Mouse (Mus musculus) layer of hippocampus, postnatal 14 days (tissue): ENCODE data around the gene Col4a2. TPM values are rescaled to one million over a fixed set of nuclear protein-coding genes. Genes with fewer than 3 reads are reported as not detected.
"Not testable (repeated sequence)": the region's sequence is repeated elsewhere in the genome, so short reads cannot be mapped to it uniquely, and the experiment has no call there.

Source experiments
- DNase-seq, 2 experiments: peaks; one replicate each; pipeline ENCODE4 v3.0.0; 2021 to 2022; ENCODE audit warnings: low spot score in 2 of 2, mixed read lengths in 1 of 2
- total RNA-seq, 2 experiments: library from RNA; stranded (reverse); gene quantifications; 2 replicates each; pipeline ENCODE4 v1.2.3; 2021

Gene Col4a2
- total RNA-seq, 2 experiments from 2014 or later: 78.5 to 78.8 TPM

DNA sequence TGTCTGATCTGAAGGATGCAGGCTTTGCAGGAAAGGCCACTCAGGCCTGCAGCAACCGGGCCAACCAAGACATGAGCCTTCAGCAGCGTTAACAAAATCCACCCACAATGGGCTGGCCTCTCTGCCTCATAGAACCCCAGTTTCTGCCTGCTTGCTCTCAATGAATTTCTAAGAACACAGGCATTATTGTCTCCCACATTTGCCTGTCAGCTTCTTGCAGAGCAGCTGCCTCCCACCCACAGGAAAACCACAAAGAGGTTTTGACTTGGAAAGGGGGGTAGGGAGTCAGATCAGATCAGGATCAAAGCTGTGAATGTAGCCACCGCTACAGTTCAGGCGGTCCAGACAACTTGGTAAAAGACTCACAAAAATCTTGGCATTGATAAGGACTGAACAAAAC is 140.4 kb downstream of the Col4a2 start:
- no peak for DNase-seq

DNA sequence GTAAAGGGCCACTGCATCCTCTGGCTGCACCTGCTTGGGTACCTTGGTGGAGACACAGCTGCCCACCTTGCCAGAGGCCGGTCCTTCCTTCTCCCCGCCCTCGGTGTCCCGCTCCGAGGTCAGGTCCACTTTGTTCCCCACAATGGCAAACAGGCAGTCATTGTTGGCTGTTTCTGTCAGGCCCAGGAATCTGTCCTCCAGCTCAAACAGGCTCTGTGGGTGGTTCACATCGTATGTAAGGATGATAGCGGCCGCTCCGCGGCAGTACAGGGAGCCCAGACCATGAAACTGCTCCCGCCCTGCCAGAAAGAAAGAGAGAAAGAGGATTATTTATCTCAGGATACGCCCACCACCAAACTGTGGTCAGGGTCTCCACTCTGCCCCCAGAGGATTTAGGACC is 141.6 kb downstream of the Col4a2 start:
- no peak for DNase-seq

DNA sequence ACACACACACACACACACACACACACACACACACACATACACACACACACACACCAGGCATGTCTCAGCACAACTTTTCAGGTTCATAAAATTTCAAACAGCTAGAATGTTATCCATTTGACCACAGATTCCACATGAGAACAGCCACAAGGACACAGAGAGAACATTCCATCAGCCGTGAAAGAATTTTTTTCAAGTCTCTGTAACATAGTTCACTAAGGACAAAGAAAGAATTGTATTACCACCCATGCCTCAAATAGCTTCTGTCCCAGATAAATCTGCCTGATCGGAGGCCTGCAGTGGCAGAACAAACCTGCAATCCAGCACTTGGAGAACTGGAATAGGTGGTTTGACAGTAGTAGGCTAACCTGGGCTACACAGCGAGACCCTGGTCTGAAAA is 144.7 kb downstream of the Col4a2 start:
- no peak for DNase-seq

DNA sequence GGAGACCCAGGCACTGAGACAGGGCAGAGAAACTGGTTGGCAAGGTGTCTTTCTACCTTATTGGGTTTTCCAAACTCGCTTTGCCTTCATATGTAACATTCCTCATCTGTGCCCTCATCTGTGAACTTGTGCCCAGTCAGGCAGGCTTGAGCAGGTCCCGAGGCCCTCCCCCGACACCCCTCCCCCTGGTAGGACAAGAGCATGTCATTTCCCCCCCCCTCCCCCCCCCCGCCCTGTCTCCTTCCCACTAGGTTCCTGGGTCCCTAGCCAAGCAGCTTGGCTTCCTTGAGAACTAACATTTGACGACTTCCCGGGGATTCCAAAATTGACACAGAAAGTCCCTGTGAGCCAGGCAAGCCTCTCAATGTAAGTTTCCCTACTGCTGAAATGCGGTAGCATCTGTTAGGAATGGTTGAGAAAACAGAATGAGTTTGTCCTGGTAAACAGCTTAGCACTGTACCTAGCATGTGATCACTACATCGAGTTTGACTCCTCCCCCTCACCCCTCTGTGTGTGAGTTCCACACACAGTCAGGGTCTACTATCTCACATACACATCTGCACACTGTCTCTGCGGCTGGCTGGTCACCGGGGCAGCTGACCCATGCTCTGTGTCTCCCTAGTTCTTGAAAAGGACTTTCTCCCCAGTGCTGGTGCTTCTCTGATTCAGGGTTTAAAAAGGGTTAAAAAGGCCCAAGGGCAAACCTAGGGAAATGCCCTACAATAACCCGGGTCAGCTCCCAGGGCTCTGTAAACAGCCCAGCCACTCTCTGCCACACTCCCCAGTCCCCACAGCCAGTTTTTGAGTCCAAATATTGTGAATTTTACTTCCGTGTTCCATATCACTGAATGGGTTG is 145.6 kb downstream of the Col4a2 start:
- no peak for DNase-seq

DNA sequence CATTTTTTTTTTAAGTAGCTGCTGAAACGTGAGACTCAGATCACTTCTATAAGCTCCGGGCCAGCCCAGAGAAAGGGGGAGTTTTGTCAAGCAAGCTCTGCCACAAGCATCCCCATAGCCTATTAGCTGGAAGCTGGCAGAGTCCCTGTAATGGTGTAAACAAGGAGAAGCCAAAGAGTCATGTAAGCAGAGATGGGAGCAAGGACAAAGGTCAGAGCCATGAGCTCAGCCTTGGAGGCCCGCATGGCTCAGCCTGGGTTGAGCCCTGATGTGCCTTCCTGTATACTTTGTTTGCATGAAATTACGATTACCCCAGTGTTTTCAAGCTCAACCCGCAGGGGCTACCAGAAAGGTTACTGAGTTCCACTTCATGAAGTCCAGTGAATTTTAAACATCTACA is 146.4 kb downstream of the Col4a2 start:
- DNase-seq: no peak

DNA sequence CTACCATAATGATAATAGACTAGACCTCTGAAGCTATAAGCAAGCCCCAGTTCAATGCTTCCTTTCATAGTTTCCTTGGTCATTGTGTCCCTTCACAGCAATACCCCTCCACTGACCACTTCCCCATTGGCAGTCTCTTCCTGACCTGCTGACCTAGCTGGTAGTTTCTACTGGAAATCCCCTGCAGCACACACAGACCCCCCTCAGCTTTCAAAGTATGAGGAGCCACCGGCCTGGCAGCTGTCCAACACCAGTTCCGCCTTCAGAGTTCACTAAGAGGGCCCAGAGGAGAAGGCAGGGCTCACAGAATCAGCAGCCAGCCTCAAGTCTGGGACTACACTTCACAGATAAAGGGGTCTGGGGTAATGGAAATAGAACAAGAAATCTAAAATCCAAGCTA is 148.3 kb downstream of the Col4a2 start:
- peak in 1 of 2 experiments; percentile 51 for DNase-seq

DNA sequence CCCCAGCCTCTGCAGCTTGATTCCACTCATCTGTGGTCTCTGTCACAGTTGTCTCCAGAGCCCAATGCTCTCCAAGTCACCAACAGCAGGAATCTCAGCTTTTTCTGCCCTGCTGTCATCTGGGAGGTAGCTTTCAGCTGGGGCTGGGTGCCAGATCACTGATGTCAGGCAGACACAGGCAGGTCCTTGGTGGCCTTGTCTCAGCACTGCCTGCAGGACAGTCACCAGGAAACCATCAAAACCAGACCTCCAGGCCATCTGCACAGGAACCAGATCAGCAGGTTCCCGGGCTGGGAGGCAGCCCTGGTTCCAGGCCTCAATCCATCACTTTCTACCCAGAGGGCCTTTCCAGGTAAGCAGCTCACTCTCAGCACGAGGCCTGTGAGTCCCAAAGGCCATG is 149.2 kb downstream of the Col4a2 start:
- no peak for DNase-seq

DNA sequence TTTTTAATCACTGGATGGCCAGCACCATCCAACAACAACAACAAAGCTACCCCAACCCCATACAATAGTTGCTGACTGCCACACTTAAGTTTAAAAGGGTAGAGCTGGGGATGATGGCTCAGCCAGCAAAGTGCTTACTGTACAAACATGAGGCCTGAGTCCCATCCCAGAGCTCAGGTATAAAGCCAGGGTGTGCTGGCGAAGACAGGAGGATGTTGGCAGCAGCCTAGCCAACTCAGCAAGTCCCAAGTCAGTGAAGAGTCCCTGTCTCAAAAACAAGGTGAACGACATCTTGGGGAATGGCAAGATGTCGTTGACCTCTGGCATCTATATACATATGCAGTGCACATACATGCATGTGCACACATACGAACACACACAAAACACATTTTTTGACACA is 150.0 kb downstream of the Col4a2 start:
- no peak for DNase-seq

DNA sequence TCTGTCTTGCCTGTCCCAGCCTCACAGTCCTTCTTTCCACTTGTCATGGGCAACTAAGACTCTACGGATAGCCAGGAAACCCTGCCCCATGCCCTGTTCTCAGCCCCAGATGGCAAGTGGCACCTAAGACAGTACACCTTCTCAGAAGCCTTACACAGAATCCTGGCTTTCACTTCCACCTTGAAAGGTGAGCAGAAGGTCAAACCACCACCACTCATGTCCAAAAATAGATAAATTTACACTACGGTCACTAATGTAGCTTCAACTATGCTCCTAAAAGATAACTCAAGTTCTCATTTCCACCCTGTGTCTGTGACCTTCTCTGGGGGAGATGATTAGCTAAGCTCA is 150.9 kb downstream of the Col4a2 start:
- no peak for DNase-seq

DNA sequence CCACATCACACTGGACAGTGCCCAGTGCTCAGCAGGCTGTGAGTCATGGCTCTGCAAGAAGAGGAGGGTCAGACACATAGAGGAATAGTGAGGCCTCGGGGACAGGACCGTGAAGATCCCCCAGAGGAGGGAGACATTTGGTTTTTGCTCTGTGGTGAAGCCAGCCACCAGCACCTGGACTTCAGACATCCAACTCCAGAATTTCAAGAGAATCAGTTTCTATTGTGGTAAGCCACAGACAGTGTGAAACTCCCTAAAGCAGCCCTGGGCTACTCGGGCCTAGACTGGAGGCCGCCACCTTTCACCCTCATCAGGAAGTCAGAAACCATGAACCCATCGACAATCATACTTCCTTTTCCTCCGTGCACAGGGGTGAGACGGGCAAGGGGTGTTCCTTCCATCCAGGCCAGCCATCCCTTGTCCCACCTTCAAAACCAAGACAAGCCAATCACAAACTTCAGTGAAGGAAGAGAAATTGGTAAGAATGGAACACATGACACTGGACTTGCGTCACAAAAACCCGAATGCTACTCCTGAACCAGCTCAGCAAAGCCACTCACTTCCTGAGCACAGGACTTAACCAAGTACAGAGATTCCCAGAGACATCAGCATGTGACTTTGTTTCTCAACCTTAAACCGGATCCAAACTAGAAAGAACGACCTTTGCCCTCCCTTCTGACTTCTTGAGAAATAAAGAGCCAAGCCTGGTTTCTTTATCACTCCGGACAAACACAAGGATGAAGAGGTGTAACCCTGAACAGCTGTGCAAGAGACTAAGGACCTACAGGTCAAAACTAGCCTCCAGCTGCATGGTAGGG is 151.5 kb downstream of the Col4a2 start:
- no peak for DNase-seq

DNA sequence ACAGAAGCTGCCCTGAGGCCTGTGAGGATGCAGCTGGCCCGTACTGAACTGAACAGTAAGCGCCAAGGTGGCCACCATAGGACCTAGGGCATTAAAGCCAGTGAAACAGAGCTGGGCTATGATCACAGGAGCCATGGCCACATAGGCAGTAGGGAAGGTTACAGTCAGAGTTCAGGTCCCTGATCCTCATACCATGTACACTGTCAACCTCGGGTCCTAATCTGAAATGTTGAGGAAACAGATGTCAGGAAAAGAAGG is 152.0 kb downstream of the Col4a2 start:
- DNase-seq: no peak

DNA sequence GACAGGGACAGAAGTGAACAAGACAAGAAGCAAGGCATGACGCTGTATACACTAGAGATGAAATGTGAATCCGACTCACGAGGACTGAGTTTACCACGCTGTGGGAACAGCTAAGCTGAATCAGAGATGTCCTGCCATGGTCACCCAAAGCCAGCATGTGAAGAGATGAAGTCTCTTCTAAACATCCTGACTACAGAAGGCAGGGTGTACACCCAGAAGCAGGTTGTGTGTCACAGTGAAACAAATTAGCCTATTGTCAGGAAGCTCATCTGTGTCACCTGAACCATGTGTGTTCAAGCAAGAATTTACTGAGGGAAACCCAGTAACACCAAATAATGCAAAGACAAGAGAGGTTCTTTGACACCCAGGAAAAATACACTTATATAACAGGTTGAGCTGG is 153.0 kb downstream of the Col4a2 start:
- DNase-seq: no peak

DNA sequence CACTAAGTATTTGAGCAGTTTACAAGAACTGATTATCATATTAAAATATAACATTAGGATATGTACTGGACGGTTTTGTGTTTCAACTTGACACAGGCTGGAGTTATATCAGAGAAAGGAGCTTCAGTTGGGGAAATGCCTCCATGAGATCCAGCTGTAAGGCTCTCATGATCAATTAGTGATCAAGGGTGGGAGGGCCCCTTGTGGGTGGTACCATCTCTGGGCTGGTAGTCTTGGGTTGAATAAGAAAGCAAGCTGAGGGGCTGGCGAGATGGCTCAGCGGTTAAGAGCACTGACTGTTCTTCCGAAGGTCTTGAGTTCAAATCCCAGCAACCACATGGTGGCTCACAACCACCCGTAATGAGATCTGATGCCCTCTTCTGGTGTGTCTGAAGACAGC is 153.9 kb downstream of the Col4a2 start:
- DNase-seq: not testable (repeated sequence)

DNA sequence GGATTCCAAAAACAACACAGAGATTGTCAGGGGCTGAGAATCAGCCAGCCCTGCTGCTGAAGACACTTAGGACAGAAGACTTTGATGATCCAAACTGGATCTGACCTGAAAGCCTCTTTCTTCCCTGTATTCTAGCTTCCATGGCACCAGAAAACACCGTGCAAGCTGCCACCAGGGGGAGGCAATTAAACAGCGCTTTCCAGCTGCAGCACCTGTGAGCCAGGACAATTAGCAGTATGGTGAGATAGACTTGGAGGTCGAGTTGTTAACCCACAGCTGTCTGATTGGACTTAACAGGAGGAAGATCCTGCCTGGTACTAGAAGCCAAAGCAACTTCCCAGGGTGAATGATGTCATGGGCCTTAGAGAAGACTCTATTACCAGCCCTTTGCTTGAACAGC is 156.5 kb downstream of the Col4a2 start:
- DNase-seq: no peak

DNA sequence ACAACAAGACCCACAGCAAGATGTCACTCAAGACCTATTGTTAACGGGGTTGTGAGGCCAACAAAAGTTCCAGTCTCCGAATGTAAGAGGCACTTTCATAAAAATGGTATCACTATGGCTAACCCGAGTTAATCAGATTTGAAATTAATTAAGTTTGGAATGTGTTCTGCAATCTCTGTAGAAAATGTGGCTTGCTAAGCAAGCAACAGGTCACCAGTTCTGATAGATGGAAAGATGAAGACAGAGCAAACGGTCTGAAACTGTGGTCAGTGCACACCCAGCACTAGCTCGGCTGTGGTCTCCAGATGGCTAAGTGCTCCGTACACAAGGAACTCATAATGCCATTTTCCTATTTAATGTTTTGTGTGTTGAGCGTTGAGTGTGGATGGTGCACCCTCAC is 158.1 kb downstream of the Col4a2 start:
- DNase-seq: no peak

DNA sequence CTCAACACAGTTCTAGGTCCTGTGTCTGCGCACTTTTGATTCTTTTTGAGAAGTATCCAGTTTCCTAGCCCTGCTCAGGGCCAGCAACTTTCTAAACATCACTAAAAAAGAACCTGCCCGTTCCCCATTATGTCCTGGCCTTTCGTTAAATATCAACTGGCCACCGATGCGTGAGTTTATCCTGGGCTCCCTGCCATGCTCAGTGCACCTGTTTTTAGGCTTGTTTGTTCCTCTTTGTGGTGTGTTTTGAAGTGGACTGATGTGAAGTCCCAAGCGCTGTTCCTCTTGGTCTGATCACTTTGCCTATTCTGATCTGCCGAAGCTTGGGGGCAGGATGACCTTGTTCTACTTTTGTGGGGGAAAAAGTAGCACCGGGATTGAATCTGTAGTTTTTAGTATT is 158.7 kb downstream of the Col4a2 start:
- DNase-seq: no peak

DNA sequence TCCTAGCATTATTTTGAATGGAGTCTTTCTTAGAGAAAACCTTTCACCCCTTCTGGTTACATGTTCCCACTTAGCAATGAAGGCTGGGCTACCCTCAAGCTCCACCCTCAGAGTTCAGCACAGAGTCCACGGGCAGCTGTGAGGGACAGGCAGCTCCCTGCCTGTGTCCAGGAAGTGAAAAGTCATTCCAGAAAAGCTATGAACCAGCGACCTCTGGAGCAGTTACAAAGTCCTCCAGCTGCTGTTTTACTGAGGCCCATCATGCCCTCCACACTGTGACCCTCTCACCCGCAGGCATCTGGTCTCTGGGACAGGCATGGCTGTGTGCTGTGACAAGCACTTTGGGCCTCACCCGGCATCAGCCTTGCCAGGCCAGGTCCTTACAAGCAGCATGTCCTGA is 160.5 kb downstream of the Col4a2 start:
- DNase-seq: no peak

DNA sequence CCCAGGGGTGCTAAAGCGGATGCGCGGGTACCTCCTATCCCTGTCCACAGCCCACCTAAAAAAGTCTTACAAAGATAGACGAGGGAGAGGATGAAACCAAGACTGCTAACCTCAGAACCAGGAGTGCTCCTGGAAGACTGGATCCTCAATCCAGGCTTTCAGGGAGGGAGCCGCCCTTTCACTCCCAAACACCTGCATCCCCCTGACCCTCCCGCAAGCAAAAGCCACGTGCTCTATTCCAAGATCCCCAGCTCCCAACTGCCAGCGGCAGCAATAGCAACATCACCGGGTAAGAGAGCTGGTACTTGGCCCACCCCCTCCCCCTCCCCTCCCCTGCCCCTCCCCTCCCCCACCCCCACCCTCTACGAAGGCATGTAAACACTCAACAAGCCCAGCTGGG is 162.8 kb downstream of the Col4a2 start:
- DNase-seq: no peak

DNA sequence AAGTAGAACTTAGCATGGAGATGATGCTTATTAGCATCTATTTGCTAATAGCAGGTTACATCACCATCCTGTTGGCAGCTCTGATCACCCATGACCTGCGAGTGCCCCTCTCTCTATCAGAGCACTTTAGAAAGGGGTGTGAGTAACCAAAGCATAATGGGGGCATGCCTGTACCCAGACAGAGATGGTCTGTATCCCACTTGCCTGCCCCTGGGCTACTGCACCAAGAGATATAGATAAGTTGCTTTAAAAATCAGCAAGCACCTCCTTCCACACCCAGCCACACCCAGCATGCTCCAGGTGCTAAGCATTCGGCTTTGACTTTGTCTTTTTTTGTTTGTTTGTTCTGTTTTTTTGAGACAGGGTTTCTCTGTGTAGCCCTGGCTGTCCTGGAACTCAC is 163.3 kb downstream of the Col4a2 start:
- DNase-seq: no peak

DNA sequence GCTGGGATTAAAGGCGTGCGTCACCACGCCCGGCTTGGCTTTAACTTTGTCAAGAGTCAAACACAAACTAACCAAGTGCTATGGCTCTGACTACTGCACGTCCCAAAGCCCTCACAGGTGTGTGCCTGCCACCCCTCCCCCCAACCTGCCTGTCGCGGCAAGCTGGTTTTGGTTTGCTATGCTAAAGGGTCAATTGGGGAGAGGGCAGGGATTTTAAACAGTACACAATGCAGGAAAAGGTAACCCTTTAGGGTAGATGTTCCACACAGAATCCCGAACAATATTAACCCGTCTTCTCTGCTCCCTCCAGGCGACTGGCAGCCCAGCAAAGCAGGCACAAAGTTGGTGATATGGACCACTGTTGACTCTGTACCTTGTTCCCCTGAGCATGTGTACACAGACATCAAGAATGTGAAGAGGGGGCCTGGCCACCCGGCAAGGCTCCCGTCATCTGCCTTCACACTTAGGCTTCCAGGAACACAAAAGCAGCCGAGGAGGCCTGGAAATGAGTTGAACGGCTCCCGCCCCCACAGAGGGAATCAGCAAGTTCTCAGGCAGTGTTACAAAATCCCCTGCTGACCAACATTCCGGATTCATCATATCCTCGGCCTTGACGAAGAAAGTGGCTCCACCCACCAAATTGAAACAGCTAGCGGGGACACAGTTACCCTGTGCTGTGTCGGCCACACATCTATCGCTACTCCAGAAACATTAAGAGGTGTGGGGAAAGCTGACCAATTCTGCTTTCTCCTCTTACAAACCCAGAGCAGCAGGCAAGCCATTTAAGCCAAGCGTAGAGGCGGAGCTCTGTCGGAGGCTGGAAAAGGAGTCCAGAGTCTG is 164.0 kb downstream of the Col4a2 start:
- DNase-seq: no peak

DNA sequence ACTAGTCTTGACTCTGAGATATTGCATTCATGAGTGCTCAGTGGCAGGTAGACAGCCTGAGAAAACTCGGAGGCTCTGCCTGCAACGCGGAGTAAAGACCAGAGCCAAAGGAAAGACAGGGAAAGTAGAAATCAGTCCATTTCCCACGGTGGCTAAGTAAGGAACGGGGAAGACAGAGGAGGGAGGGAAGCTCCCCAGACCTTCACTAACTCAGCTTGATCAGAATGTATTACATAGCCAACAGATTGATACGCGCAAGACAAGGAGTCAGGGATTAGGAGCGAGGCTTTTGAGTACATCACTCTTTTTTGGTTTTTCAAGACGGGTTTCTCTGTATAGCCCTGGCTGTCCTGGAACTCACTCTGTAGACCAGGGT is 164.6 kb downstream of the Col4a2 start:
- DNase-seq: no peak
